Mouse (Mus musculus): ENCODE measurements around the gene Krtcap2.

Krtcap2 gene

GRCm38 (mm10) chr3:89285526-89285925 lies 39.8 kb downstream of the Krtcap2 start:
- no peak for DNase-seq

GRCm38 (mm10) chr3:89287286-89287685 lies 41.5 kb downstream of the Krtcap2 start:
- DNase-seq, result no peak

DNA sequence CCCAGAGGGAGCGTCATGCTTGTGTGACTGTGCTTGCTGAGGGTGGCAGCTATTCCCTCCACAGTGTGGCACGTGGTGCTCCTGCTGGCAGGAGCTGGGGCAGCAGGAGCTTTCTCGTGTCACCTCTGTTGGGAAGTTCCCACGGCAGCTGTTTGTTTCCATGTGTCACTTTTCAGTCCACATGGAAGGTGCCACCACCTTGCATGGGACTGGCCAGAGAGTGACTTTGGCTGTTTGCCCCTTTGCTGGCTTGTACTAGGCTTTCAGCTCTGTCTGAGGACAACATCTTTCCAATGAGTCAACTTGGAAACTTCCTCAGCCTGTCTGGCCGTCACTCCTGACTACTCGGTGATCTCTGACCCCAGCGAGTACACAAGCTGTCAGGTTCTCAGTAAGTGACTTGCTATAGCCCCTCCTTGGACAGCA lies 42.8 kb downstream of the Krtcap2 start:
- no peak for DNase-seq

DNA sequence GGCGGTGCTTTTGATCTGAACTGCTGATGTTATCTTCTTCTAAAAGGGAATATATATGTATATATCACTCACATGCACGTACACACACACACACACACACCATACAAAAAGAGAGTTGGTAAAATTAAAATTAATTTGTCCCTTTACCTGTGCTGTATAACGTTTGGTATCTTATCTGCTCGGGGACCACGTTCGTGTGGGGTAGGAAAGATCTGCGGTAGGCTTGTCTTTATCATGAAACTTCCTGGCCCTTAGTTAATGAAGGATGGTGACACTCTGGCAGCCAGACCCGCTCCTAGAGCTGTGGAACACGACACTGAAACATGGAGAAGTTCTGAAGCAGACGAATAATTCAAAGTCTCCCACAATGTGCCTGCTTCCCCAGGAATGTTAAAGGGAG lies 46.1 kb downstream of the Krtcap2 start:
- DNase-seq, result no peak

GRCm38 (mm10) chr3:89292303-89292702 lies 46.5 kb downstream of the Krtcap2 start:
- peak in 1 of 2 experiments; percentile 57 for DNase-seq

DNA sequence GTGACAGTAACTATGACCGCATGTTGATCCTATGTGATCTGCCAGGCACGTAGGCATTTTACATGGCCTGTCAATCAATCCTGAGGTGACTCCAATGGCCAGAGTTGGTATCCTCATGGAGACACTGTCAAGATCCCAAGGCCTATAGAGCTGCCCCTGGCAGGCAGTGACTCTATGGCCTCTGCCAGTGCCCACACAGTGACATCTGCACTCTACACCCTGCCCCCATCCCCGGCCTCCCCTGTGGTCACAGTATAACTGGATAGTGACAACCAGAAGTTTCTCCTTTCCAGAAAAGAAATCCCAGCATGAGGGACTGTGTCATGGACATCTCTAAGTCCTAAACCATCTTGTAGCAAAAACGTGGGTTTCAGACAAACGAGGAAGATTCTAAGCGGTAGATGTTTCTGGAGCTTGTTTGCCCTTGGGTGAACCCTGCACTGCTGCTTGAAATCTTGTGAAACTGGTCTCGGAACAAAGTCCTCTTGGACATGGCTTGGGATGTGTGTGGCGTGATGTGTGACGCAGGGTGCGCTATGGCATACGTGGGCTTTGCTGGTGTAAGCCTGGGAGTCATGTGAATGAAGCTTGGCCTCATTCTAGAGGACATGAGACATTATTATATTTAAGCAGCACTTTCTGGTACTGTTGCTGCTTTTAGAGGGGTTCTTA lies 47.6 kb downstream of the Krtcap2 start:
- no peak for DNase-seq

DNA sequence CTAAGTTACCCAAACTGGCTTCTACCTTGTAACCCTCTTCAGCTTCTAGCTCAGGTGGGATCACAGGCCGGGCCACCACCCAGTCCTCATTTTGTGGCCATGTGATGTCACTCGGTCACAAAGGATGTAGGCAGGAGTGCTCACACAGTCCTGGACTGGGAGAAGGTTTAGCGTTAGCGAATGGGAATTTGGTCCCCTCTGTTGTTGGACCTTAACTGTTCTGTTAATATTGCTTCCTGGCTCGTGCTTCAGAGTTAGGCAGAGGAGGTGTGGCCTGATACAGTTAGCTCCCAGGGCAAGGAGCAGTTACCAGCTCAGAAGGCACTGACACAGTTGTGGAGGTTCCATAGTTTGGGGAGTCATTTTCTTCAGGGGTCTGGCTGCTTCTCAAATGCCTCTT lies 48.4 kb downstream of the Krtcap2 start:
- no peak for DNase-seq

GRCm38 (mm10) chr3:89295685-89296230 lies 50.0 kb downstream of the Krtcap2 start:
- DNase-seq, result no peak

- DNase-seq, result no peak
Observed at GRCm38 (mm10) chr3:89296761-89297396, 51.1 kb downstream of the Krtcap2 start.

GRCm38 (mm10) chr3:89298908-89299307 lies 53.1 kb downstream of the Krtcap2 start:
- no peak for DNase-seq

- peak; percentile 45 to 61 for DNase-seq
Observed at GRCm38 (mm10) chr3:89299499-89299898, 53.7 kb downstream of the Krtcap2 start.
